Mouse (Mus musculus): ENCODE results near the gene Rps23. TPM values are rescaled to one million over a fixed set of nuclear protein-coding genes. Genes with fewer than 3 reads are reported as not detected.
A peak's percentile ranks its signal among the peaks of the same experiment; 100 is the strongest.
"Not testable (repeated sequence)": the region's sequence is repeated elsewhere in the genome, so short reads cannot be mapped to it uniquely, and the experiment has no call there.

Gene Rps23
- total and polyA plus RNA-seq, 2 experiments = 76.5 to 309 TPM

- TF ChIP-seq CTCF (IDR thresholded peaks at IDR 0.05; ENCODE audit: low read depth, low read length) (no peak), POLR2A (IDR thresholded peaks at IDR 0.05; ENCODE audit: extremely low read depth, insufficient read depth, low read length) (no peak)
- Histone ChIP-seq H3K4me3 (ENCODE audit: insufficient read depth, low read depth, low read length) (no peak overlapping the region), H3K27ac (replicated peaks; ENCODE audit: insufficient read depth, low read depth, low read length) (no peak overlapping the region), H3K27me3 (ENCODE audit: control insufficient read depth, insufficient read depth, low read length) (no peaks in the 10 kb centered on the region), H3K4me1 (ENCODE audit: control insufficient read depth, insufficient read depth, low read length) (no peaks in the 10 kb centered on the region; the same call in 1 of the 2 replicates), H3K36me3 (ENCODE audit: control insufficient read depth, insufficient read depth, low read length) (peaks cover 19% of the 10 kb centered on the region), H3K9ac (ENCODE audit: low read depth, low read length) (no peak overlapping the region), H3K79me2 (ENCODE audit: control insufficient read depth, insufficient read depth, low read length) (no peaks in the 10 kb centered on the region)
- DNase-seq (ENCODE audit: extremely low read depth, low read depth, low spot score) = no peak
- 65% methylated on average over 5 of the region's 5 CpGs for WGBS
Measured at GRCm38 (mm10) chr13:90926938-90927633, 4.3 kb downstream of the Rps23 start.

- H3K4me3 ChIP-seq (ENCODE audit: insufficient read depth, low read depth, low read length); H3K27ac ChIP-seq (replicated peaks; ENCODE audit: insufficient read depth, low read depth, low read length); H3K79me2 ChIP-seq (ENCODE audit: control insufficient read depth, insufficient read depth, low read length); H3K27me3 ChIP-seq (ENCODE audit: control insufficient read depth, insufficient read depth, low read length); H3K9ac ChIP-seq (ENCODE audit: low read depth, low read length); DNase-seq (ENCODE audit: extremely low read depth, low read depth, low spot score); H3K4me1 ChIP-seq (ENCODE audit: control insufficient read depth, insufficient read depth, low read length): not testable (repeated sequence)
- WGBS = 87% methylated on average over 10 of the region's 10 CpGs
- peaks cover 19% of the 10 kb centered on the region for H3K36me3 ChIP-seq (ENCODE audit: control insufficient read depth, insufficient read depth, low read length)
Measured at GRCm38 (mm10) chr13:90928266-90928665, 5.5 kb downstream of the Rps23 start.

- no peaks in the 10 kb centered on the region; the same call in 1 of the 2 replicates for H3K4me1 ChIP-seq (ENCODE audit: control insufficient read depth, insufficient read depth, low read length)
- H3K27ac ChIP-seq (replicated peaks; ENCODE audit: insufficient read depth, low read depth, low read length) = no peak overlapping the region
- no peak overlapping the region for H3K9ac ChIP-seq (ENCODE audit: low read depth, low read length)
- H3K4me3 ChIP-seq (ENCODE audit: insufficient read depth, low read depth, low read length) = no peak overlapping the region
- peak; percentile 63 for DNase-seq (ENCODE audit: extremely low read depth, low read depth, low spot score)
- TF ChIP-seq POLR2A (IDR thresholded peaks at IDR 0.05; ENCODE audit: extremely low read depth, insufficient read depth, low read length) (no peak), CTCF (IDR thresholded peaks at IDR 0.05; ENCODE audit: low read depth, low read length) (no peak)
- H3K36me3 ChIP-seq (ENCODE audit: control insufficient read depth, insufficient read depth, low read length) = peaks cover 17% of the 10 kb centered on the region
- no peaks in the 10 kb centered on the region for H3K79me2 ChIP-seq (ENCODE audit: control insufficient read depth, insufficient read depth, low read length)
- WGBS = 18% methylated on average over 5 of the region's 5 CpGs
- no peaks in the 10 kb centered on the region for H3K27me3 ChIP-seq (ENCODE audit: control insufficient read depth, insufficient read depth, low read length)
Measured at GRCm38 (mm10) chr13:90929847-90930246, 7.1 kb downstream of the Rps23 start.

- 60% methylated on average over 3 of the region's 3 CpGs for WGBS
- Histone ChIP-seq H3K79me2 (ENCODE audit: control insufficient read depth, insufficient read depth, low read length) (no peaks in the 10 kb centered on the region), H3K27me3 (ENCODE audit: control insufficient read depth, insufficient read depth, low read length) (no peaks in the 10 kb centered on the region), H3K9ac (ENCODE audit: low read depth, low read length) (no peak overlapping the region), H3K4me1 (ENCODE audit: control insufficient read depth, insufficient read depth, low read length) (no peaks in the 10 kb centered on the region; the same call in 1 of the 2 replicates), H3K27ac (replicated peaks; ENCODE audit: insufficient read depth, low read depth, low read length) (no peak overlapping the region), H3K4me3 (ENCODE audit: insufficient read depth, low read depth, low read length) (no peak overlapping the region), H3K36me3 (ENCODE audit: control insufficient read depth, insufficient read depth, low read length) (peaks cover 1% of the 10 kb centered on the region; the same call in 1 of the 2 replicates)
- no peak for DNase-seq (ENCODE audit: extremely low read depth, low read depth, low spot score)
- TF ChIP-seq CTCF (IDR thresholded peaks at IDR 0.05; ENCODE audit: low read depth, low read length) (no peak), POLR2A (IDR thresholded peaks at IDR 0.05; ENCODE audit: extremely low read depth, insufficient read depth, low read length) (no peak)
Measured at GRCm38 (mm10) chr13:90933256-90933655, 10.5 kb downstream of the Rps23 start.

GRCm38 (mm10) chr13:90935852-90936251, 13.1 kb downstream of the Rps23 start:
- WGBS = 87% methylated on average over 7 of the region's 7 CpGs

GRCm38 (mm10) chr13:90939192-90939591, 16.4 kb downstream of the Rps23 start:
- 65% methylated on average over 6 of the region's 6 CpGs for WGBS
- no peak overlapping the region for H3K4me3 ChIP-seq (ENCODE audit: insufficient read depth, low read depth, low read length)
- H3K36me3 ChIP-seq (ENCODE audit: control insufficient read depth, insufficient read depth, low read length) = no peaks in the 10 kb centered on the region
- TF ChIP-seq CTCF (IDR thresholded peaks at IDR 0.05; ENCODE audit: low read depth, low read length) (no peak), POLR2A (IDR thresholded peaks at IDR 0.05; ENCODE audit: extremely low read depth, insufficient read depth, low read length) (no peak)
- no peak overlapping the region for H3K27ac ChIP-seq (replicated peaks; ENCODE audit: insufficient read depth, low read depth, low read length)
- H3K79me2 ChIP-seq (ENCODE audit: control insufficient read depth, insufficient read depth, low read length) = no peaks in the 10 kb centered on the region
- no peaks in the 10 kb centered on the region for H3K4me1 ChIP-seq (ENCODE audit: control insufficient read depth, insufficient read depth, low read length)
- no peak overlapping the region for H3K9ac ChIP-seq (ENCODE audit: low read depth, low read length)
- no peaks in the 10 kb centered on the region for H3K27me3 ChIP-seq (ENCODE audit: control insufficient read depth, insufficient read depth, low read length)
- DNase-seq (ENCODE audit: extremely low read depth, low read depth, low spot score) = no peak

More at GRCm38 (mm10) chr13:90935852-90936251, 13.1 kb downstream of the Rps23 start:
- H3K4me3 ChIP-seq (ENCODE audit: insufficient read depth, low read depth, low read length) = no peak overlapping the region
- H3K9ac ChIP-seq (ENCODE audit: low read depth, low read length) = no peak overlapping the region
- H3K4me1 ChIP-seq (ENCODE audit: control insufficient read depth, insufficient read depth, low read length) = no peaks in the 10 kb centered on the region
- no peaks in the 10 kb centered on the region for H3K36me3 ChIP-seq (ENCODE audit: control insufficient read depth, insufficient read depth, low read length)
- no peak overlapping the region for H3K27ac ChIP-seq (replicated peaks; ENCODE audit: insufficient read depth, low read depth, low read length)
- no peak for DNase-seq (ENCODE audit: extremely low read depth, low read depth, low spot score)
- TF ChIP-seq CTCF (IDR thresholded peaks at IDR 0.05; ENCODE audit: low read depth, low read length) (no peak), POLR2A (IDR thresholded peaks at IDR 0.05; ENCODE audit: extremely low read depth, insufficient read depth, low read length) (no peak)
- H3K27me3 ChIP-seq (ENCODE audit: control insufficient read depth, insufficient read depth, low read length) = no peaks in the 10 kb centered on the region
- no peaks in the 10 kb centered on the region for H3K79me2 ChIP-seq (ENCODE audit: control insufficient read depth, insufficient read depth, low read length)
